Comparison of ENCODE assay signal across 9 mouse cellular contexts in genomic region chr17:80223829-80224228, GRCm38 (mm10). TPM values are rescaled to one million over a fixed set of nuclear protein-coding genes. Genes with fewer than 3 reads are reported as not detected.
DNase-seq lines count a peak whose midpoint lies in the region; ATAC-seq and TF ChIP-seq lines count a peak whose summit lies in the region.
"Had no signal": no experiment of that assay in that cellular context is flagged by ENCODE, and none has a peak within 500 bp of the region (broad histone marks: within the 10 kb centered on the region; RNA-seq: fewer than 3 reads in every experiment).

No protein-coding gene starts in this region.

- TF ChIP-seq CTCF in cortical plate, adult 2 months (IDR thresholded peaks at IDR 0.05; ENCODE audit: extremely low read depth, insufficient read depth, low read length): no peak
- no peak for TF ChIP-seq CTCF in hindbrain, postnatal 0 days (IDR thresholded peaks at IDR 0.05; ENCODE audit: low read depth)

- H3K4me3 ChIP-seq in cortical plate, adult 2 months (ENCODE audit: insufficient read depth, low read length): peak overlapping the region; percentile 36
- peak overlapping the region; percentile 57 for H3K4me3 ChIP-seq in hindbrain, postnatal 0 days (ENCODE audit: low read length)
- peak overlapping the region; percentile 54 for H3K4me3 ChIP-seq in midbrain, embryonic 14.5 days (replicated peaks; ENCODE audit: low read depth, low read length)

- no peaks in the 10 kb centered on the region for H3K27me3 ChIP-seq in hindbrain, postnatal 0 days (ENCODE audit: insufficient read depth, low read length)
- H3K27me3 ChIP-seq in midbrain, embryonic 14.5 days (ENCODE audit: control insufficient read depth, insufficient read depth, low read length): no peaks in the 10 kb centered on the region

- H3K4me1 ChIP-seq in cortical plate, adult 2 months (ENCODE audit: control insufficient read depth, insufficient read depth, low read length): no peaks in the 10 kb centered on the region; the same call in 1 of the 2 replicates
- H3K4me1 ChIP-seq in hindbrain, postnatal 0 days (ENCODE audit: insufficient read depth, low read length): peaks cover 5% of the 10 kb centered on the region; the same call in 1 of the 2 replicates
- H3K4me1 ChIP-seq in midbrain, embryonic 14.5 days (ENCODE audit: control insufficient read depth, insufficient read depth, low read length): peaks cover 3% of the 10 kb centered on the region; the same call in 1 of the 2 replicates

- peak; percentile 63 for ATAC-seq in hindbrain, postnatal 0 days
- peak; percentile 29; the same call in 1 of the 2 replicates for ATAC-seq in midbrain, embryonic 14.5 days (ENCODE audit: low FRiP score, low TSS enrichment)

- H3K36me3 ChIP-seq in hindbrain, postnatal 0 days (ENCODE audit: insufficient read depth, low read length): no peaks in the 10 kb centered on the region
- no peaks in the 10 kb centered on the region; the same call in 1 of the 2 replicates for H3K36me3 ChIP-seq in midbrain, embryonic 14.5 days (ENCODE audit: control insufficient read depth, insufficient read depth, low read length)

- no peak overlapping the region for H3K27ac ChIP-seq in cortical plate, adult 2 months (ENCODE audit: insufficient read depth, low read length)
- H3K27ac ChIP-seq in hindbrain, postnatal 0 days: peak overlapping the region; percentile 85; the same call in 1 of the 2 replicates
- peak overlapping the region; percentile 75 for H3K27ac ChIP-seq in midbrain, embryonic 14.5 days (replicated peaks; ENCODE audit: low read depth, low read length)

- intact Hi-C loops in left cerebral cortex, postnatal 4 days (cut with DNase I): no loop called here

- TF ChIP-seq POLR2A in cortical plate, adult 2 months (IDR thresholded peaks at IDR 0.05; ENCODE audit: extremely low read depth, insufficient read depth, low read length): no peak

- WGBS in hindbrain, postnatal 0 days: 7% methylated on average over 9 of the region's 9 CpGs
- 8% methylated on average over 9 of the region's 9 CpGs for WGBS in midbrain, embryonic 14.5 days

- peak overlapping the region; percentile 70 for H3K4me2 ChIP-seq in hindbrain, postnatal 0 days (ENCODE audit: low read depth, low read length)
- peak overlapping the region; percentile 73 for H3K4me2 ChIP-seq in midbrain, embryonic 14.5 days (ENCODE audit: low read length)

- DNase-seq in kidney, adult 9 months: peak; percentile 7
- no peak for DNase-seq in kidney, postnatal 10 days
- no peak for DNase-seq in hindbrain, postnatal 0 days (ENCODE audit: low spot score)
- DNase-seq in midbrain, embryonic 14.5 days: no peak
- no peak for DNase-seq in left cerebral cortex, postnatal 4 days
- DNase-seq in urinary bladder, postnatal 36 days (ENCODE audit: low spot score in 2 of 2): no peak
- DNase-seq in adrenal gland, adult 18-20 months (ENCODE audit: low spot score in 2 of 2): no peak

- peak overlapping the region; percentile 60 for H3K9ac ChIP-seq in hindbrain, postnatal 0 days (replicated peaks; ENCODE audit: low read length)
- peak overlapping the region; percentile 62 for H3K9ac ChIP-seq in midbrain, embryonic 14.5 days (replicated peaks; ENCODE audit: low read length)

- no peaks in the 10 kb centered on the region for H3K9me3 ChIP-seq in hindbrain, postnatal 0 days (ENCODE audit: low read length)
- no peaks in the 10 kb centered on the region for H3K9me3 ChIP-seq in midbrain, embryonic 14.5 days (ENCODE audit: control insufficient read depth, low read length)

RNA-seq across cellular contexts. Expression of gene Gemin6, which starts 0.4 kb away (rescaled TPM):
- 7.6 and 8.0 TPM in 2 replicates for polyA plus RNA-seq in cortical plate, adult 2 months (2012; rRNA removed)
- total RNA-seq in hindbrain, postnatal 0 days (2014; rRNA removed): 2.1 and 3.3 TPM in 2 replicates
- 17.9 and 19.1 TPM in 2 replicates for polyA plus RNA-seq in hindbrain, postnatal 0 days (2015; fragmentation: Nextera tagmentation; extraction: Ambion mirVana)
- polyA plus RNA-seq in midbrain, embryonic 14.5 days (2014; fragmentation: Nextera tagmentation; extraction: Ambion mirVana): 19.4 and 20.8 TPM in 2 replicates
- 1 to 10 TPM; 6.8 to 8.4 TPM for total RNA-seq in left cerebral cortex, postnatal 4 days (2021)
- total RNA-seq in adrenal gland, adult 18-20 months (2021): 1 to 10 TPM; 6.5 to 7.0 TPM

RNA-seq across cellular contexts. Expression of gene Ttc39d, which starts 16.6 kb away (rescaled TPM):
- polyA plus RNA-seq in cortical plate, adult 2 months (2012; rRNA removed): 0.08 and 0.11 TPM in 2 replicates
- not detected in 2 replicates for total RNA-seq in hindbrain, postnatal 0 days (2014; rRNA removed)
- polyA plus RNA-seq in hindbrain, postnatal 0 days (2015; fragmentation: Nextera tagmentation; extraction: Ambion mirVana): 0.09 TPM in 1 of 2 replicates, not detected in the other
- 0.11 TPM in 1 of 2 replicates, not detected in the other for polyA plus RNA-seq in midbrain, embryonic 14.5 days (2014; fragmentation: Nextera tagmentation; extraction: Ambion mirVana)
- total RNA-seq in left cerebral cortex, postnatal 4 days (2021): under 1 TPM in 1 of 2 experiments, not detected in 1; 0.28 TPM
- total RNA-seq in adrenal gland, adult 18-20 months (2021): not detected
- total RNA-seq: neutrophil, adult 5-6 weeks had no signal

RNA-seq across cellular contexts. Expression of gene Srsf7, which starts 16.7 kb away (rescaled TPM):
- 136 and 137 TPM in 2 replicates for polyA plus RNA-seq in cortical plate, adult 2 months (2012; rRNA removed)
- 111 and 129 TPM in 2 replicates for total RNA-seq in hindbrain, postnatal 0 days (2014; rRNA removed)
- 227 and 240 TPM in 2 replicates for polyA plus RNA-seq in hindbrain, postnatal 0 days (2015; fragmentation: Nextera tagmentation; extraction: Ambion mirVana)
- 459 and 531 TPM in 2 replicates for polyA plus RNA-seq in midbrain, embryonic 14.5 days (2014; fragmentation: Nextera tagmentation; extraction: Ambion mirVana)
- 100 to 1,000 TPM; 179 to 182 TPM for total RNA-seq in left cerebral cortex, postnatal 4 days (2021)
- 100 to 1,000 TPM; 124 to 133 TPM for total RNA-seq in adrenal gland, adult 18-20 months (2021)
